Mouse (Mus musculus) heart, postnatal 14 days (tissue): ENCODE results near the gene Srsf6. TPM values are rescaled to one million over a fixed set of nuclear protein-coding genes. Genes with fewer than 3 reads are reported as not detected.

Experiments
- DNase-seq, 2 experiments: peaks; one replicate each; pipeline ENCODE4 v3.0.0; 2021 to 2022
- intact Hi-C: fragments of 180-260 bp; cut with DNase I; formaldehyde crosslinking; loops from one replicate; pipeline ENCODE4 v1.15.1; 2025
- total RNA-seq, 2 experiments: library from RNA; stranded (reverse); gene quantifications; 2 replicates each; pipeline ENCODE4 v1.2.3; 2021

Srsf6 gene
- total RNA-seq, 2 experiments from 2014 or later, result 88.4 to 91.7 TPM

DNA sequence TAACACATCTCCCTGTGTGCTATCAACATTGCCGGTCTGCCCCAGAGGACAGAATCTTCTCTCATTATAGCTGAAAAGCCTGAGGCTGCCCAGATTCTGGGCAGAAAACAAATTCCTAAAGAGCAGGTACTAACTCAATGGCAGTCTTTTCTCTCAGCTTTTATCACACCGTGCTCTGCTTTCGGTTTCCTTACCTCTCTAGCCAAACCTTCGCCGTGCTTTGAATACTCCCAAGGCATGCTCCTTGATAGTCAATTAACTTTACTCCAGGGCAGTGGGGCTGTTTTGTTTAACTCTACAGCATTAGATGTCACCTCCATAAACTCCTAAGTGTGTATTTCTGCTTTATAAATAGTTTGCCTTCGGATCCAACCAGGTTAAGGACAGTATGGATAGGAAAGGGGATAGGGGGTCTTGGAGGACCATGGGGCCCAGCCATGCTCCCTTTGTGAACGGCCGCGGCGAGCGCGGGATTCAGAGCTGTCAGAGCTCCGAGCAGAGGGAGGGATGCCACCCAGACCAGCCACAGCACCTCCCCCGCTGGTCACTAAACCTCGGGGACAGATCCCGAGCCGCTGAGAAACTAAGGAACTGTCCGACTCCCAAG is 709 bp upstream of the Srsf6 start:
- no peak for DNase-seq
- intact Hi-C loops, result loop anchor here (5.0 kb wide), 1 partner anchor 487 kb away; no protein-coding TSS in a partner anchor

DNA sequence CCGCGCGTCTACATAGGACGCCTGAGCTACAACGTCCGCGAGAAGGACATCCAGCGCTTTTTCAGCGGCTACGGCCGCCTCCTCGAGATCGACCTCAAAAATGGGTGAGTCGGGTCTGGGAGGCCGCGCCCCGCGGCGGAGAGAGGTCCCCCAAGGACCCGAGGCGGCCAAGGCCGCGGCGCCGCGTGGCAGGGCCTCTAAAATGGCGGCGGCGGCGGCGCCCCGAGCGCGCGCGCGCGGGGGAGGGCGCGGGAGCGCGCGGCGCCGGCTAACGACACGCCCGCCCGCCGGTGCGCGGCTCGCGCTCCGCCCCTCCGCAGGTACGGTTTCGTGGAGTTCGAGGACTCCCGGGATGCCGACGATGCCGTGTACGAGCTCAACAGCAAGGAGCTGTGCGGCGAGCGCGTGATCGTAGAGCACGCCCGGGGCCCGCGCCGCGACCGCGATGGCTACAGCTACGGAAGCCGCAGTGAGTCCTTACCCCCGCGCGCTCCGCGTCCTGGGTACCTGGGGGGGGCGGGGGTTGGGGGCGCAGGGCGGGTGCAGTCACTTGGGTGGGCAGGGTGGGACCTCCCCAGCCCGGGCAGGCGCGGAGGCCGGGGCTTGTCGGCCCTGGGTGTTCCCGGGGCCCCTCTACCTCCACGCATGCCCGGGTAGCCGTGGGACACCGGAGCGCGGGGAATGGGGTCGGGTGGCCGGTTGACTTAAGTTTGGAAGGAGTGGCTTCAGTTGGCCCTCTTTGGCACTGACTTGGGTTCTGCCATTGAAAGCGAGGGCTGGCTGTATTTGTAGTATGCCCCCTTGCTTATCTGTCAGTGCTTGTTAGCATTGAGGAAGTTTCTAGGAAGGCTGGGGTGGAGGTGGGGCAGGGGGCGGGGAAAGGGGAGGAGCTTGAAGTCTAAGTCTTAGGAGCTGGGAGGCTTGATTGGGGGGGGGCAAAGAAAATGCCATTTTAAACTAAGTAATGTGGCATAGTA is 634 bp downstream of the Srsf6 start:
- intact Hi-C loops, result loop anchor here (5.0 kb wide), 1 partner anchor 485 kb away; no protein-coding TSS in a partner anchor
- DNase-seq, result peak; percentile 71 to 78

DNA sequence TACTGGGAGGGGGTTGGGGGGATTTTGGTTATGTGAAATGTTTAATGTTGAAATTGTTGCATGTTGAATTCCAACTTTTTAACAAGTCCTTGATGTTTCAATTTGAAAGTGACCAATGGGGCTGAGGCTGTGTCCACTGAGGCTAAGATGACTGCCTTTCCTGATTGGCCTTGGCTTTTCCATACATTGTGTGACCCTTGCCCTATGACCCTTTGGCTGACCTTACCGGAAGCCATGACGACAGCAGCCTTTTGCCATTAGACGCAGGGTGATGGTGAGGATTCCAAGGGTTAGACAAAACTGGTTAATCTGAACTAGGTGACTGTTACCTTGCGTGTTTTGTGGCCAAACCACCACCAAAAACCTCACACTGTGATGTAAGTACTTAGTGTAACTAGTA is 1.4 kb downstream of the Srsf6 start:
- DNase-seq, result no peak
- intact Hi-C loops, result loop anchor here (5.0 kb wide), 1 partner anchor 485 kb away; no protein-coding TSS in a partner anchor

DNA sequence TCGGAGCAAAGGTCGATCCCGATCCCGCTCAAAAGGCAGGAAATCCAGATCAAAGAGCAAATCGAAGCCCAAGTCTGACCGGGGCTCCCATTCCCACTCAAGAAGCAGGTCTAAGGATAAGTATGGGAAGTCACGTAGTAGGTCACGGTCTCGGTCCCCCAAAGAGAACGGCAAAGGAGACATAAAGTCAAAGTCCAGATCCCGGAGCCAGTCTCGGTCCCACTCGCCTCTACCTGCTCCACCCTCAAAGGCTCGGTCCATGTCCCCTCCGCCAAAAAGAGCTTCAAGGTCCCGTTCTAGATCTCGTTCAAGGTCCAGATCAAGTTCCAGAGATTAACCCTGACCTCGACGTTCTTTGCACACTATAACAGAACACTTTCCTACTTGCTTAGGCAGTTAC is 3.1 kb downstream of the Srsf6 start:
- no peak for DNase-seq
- intact Hi-C loops, result loop anchor here (5.0 kb wide), 1 partner anchor 483 kb away; no protein-coding TSS in a partner anchor

DNA sequence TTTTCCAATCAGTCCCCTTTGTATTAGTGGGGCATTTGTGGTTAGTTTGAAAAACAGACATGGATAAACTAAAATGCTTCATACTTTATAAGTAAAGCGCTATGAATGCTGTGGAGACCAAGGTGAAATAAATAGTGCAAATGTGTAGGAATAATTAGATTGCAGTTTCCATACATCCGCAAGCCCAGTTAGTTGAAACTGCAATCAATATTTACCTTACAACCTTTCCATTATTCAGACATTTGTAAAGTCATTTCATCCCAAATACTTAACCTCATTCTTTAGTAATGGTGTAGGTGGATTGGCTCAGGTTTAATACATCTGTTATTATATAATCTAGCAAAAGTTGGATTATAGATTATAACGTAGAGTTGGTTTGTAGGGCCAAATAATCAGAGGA is 4.4 kb downstream of the Srsf6 start:
- intact Hi-C loops, result no loop called here
- DNase-seq, result no peak

DNA sequence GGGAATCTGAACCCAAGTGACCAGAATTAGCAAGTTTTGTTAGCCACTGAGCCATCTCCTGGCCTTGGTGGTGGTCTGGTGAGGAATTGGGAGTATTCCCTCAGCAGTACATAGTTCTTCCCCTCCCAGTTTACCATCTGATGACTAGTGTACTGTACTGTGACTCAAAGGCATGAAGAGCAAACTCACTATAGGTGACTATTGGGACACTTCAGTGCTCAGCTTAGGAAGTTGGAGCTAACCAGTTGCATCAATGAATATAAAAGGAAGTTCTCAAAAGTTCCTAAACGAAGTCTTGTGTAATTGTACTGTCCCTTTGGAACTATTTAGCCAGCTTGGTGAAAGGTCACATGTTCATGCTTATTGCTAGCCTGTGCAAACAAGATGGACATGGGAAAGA is 8.2 kb downstream of the Srsf6 start:
- intact Hi-C loops, result no loop called here
- DNase-seq, result no peak

DNA sequence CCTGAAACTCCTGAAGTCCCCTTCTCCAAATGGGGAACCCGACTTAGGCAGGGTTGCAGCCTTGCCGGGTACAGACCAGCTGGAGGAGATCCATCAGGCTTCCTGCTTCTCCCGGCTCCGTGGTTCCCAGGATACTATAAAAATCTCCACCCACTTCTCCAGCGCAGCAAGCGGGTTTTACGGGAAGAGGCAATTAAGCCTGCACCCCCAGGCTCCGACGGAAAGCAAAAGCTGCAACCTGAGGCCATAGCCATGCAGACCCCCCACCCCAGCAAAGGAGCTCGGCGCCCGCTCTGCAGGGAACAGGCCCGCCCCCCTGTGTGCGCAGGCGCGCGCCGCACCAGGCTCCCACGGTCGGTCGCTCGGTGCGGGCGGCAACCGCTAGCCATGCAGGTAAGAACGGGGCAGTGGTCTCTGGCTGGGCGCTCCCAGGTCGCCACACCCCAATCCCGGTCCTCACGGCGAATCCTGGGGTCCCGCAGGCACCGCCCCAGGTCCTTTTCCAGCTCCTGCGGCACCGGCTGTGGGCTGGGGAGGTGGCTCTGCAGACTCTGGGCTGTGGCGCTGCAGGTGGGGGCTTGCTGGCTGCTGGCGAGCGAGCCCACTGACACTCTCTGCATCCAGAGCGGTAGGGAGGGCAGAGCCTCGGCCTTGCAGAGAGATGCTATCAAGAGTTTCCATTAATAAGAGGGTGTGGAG is 12.0 kb downstream of the Srsf6 start, which contains the start of gene L3mbtl1:
L3mbtl1 (plus strand) TSS at position 325 of the 699 bp plus-strand sequence.
- DNase-seq, result peak; percentile 33 to 34
- intact Hi-C loops, result no loop called here

GRCm38 (mm10) chr2:162943931-162944330 is 12.6 kb downstream of the Srsf6 start:
- no peak for DNase-seq
- intact Hi-C loops, result no loop called here

- no peak for DNase-seq
- intact Hi-C loops, result no loop called here
Measured at GRCm38 (mm10) chr2:162946964-162947363, 15.6 kb downstream of the Srsf6 start.

DNA sequence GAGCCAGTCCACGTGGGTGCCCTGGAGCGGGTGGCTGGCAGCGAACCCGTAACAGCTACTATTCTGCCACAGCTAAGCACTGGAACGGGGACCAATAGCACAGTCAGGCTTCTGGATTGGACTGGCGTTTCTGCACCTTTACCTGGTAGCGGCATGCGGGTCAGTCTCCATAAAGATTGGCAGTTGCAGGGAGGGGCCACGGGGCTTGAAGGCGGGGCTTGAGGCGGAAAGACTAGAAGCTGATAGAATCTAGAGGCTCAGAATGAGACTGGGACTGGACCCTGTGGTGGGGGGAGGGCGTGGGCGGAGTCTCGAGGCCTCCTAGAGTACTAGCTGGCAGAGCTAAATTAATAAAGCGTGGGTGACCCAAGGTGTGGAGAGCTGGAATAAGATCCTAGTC is 16.4 kb downstream of the Srsf6 start:
- no peak for DNase-seq
- intact Hi-C loops, result no loop called here

- no peak for DNase-seq
- intact Hi-C loops, result no loop called here
Measured at GRCm38 (mm10) chr2:162948221-162948620, 16.9 kb downstream of the Srsf6 start.

DNA sequence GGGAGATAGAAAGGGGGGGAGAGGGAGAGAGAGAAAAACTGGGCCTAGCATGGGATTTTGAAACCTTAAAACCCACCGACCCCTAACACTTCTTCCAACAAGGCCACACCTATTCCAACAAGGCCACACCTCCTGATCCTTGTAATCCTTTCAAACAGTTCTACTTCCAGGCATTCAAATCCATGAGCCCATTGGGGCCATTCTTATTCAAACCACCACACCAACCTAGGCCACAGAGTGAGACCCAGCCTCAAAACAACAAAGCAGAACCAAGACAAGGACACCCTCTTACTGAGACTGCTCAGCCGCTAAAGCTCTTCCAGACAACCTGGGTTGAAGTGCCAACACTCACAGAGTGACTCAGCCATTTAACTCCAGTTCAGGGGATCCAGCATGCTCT is 19.4 kb downstream of the Srsf6 start:
- no peak for DNase-seq
- intact Hi-C loops, result no loop called here

DNA sequence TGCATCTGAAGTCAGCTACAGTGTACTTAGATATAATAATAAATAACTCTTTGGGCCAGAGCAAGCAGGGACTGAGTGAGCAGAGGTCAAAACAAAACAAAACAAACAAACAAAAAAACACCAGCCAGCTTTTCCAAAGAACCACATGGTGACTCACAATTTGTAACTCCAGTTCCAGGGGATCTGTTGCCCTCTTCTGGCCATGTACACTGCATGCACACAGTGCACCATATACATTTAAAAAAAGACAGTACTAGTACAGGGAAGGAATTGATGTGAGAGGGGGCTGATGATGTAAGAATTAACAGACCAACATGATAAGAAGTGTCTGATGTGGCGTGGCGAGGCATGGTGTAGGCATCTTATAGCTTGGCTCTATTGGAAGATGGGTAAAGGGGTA is 25.5 kb downstream of the Srsf6 start:
- intact Hi-C loops, result no loop called here
- DNase-seq, result no peak

DNA sequence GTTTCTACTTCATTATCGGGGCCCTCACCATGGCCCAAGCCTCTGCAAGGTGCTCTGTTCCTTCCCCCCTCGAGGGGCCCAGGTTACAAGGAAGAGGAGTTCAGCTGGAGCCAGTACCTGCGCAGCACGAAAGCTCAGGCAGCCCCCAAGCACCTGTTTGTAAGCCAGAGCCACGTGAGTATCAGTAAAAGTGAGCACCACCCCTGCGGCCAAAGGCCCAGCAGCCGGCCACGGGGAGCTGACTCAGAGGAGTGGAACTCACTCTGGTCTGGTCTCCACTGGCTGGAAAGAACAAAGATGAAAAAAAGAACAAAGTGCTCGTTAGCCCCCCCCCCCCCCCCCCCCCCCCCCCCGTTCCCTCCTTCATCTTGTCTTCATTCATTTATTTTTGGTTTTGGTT is 30.0 kb downstream of the Srsf6 start:
- intact Hi-C loops, result no loop called here

DNA sequence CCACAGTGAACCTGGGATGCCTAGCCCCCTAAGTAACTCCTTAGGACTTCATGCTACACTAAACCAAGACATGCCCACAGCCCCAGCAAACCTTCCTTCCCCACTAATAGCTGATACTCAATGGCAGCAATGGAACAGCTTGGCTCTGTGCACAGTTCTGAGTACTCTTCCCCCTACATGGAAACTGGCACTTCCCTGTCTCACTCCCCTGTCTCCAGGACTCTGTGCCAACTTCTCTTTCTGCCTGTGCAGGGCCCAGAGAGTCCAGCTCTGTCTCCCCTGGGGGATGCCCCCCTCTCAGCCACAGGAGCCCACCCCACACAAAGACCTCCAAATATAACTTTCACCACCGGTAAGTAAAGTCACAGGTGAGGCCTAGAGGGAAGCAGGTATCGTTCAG is 35.4 kb downstream of the Srsf6 start:
- DNase-seq, result no peak
- intact Hi-C loops, result loop anchor here (5.0 kb wide), 1 partner anchor 44 kb away; no protein-coding TSS in a partner anchor

More for the DNA sequence above, 30.0 kb downstream of the Srsf6 start:
- DNase-seq, result no peak

DNA sequence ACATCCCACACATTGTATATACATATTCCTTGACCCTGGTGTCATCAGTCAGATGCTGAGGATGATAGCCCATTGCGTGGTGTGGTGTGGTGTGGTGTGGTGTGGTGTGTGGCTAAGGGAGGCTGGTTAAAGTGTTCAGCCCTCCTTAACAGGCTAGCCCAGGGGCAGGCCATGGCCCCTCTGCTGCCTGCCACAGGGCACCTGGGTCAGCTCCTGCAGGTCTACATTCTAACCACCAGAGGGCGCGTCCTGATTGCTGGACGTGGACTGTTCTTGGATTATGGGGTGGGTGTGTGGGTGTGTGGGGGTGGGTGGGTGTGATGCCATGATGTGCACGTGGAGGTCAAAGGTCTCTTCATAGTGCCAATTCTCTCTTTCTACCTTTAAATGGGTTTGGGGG is 37.0 kb downstream of the Srsf6 start:
- intact Hi-C loops, result loop anchor here (2.0 to 5.0 kb wide), 2 partner anchors 30 to 46 kb away; no protein-coding TSS in a partner anchor
- DNase-seq, result peak; percentile 22 to 65

DNA sequence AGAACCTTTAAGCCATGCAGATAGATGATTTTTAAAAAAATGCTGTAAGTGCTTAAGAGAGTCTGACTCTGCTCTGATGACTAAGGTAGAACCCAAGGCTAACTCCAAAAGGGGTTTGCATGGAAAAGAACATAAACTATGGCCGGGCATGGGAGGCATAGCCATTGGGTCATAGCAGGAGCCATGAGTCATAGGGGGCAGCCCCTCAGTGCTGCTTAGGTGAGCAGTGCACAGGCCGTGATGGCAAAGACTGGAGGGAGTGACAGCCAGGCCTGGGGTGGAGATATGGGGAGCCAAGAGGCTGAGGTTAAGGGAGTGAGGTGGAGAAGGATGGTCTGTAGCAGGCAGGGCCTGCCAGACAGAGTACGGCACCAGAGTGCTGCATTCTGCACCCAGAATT is 37.8 kb downstream of the Srsf6 start:
- no peak for DNase-seq
- intact Hi-C loops, result loop anchor here (2.0 to 5.0 kb wide), 2 partner anchors 30 to 47 kb away; no protein-coding TSS in a partner anchor

- no peak for DNase-seq
- intact Hi-C loops, result no loop called here
Measured at GRCm38 (mm10) chr2:162970896-162971295, 39.6 kb downstream of the Srsf6 start.

DNA sequence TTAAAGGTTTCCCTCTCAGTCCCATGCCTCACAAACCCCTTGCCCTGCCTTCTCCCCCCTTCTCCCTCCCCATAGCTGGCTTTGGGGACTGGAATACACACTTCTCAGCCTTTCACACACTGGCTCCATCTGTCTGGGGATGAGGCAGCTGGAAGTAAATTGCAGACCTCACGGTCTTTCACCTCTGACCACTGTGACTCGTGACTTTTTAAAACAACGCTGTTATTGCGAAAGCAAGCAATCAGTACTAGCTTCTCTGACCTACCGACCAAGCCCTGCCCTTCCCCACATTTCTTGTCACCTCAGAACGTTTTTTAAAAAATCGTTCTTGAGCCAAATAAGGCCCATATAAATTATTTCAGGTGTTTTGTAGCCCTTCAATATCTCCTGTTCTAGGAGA is 41.4 kb downstream of the Srsf6 start:
- intact Hi-C loops, result no loop called here

GRCm38 (mm10) chr2:162973206-162973605 is 41.9 kb downstream of the Srsf6 start:
- intact Hi-C loops, result no loop called here

More for the DNA sequence above, 41.4 kb downstream of the Srsf6 start:
- DNase-seq, result no peak

GRCm38 (mm10) chr2:162973637-162974036 is 42.3 kb downstream of the Srsf6 start:
- no peak for DNase-seq
- intact Hi-C loops, result no loop called here

More at GRCm38 (mm10) chr2:162973206-162973605, 41.9 kb downstream of the Srsf6 start:
- DNase-seq, result no peak
